Mouse (Mus musculus) erythroblast, embryonic 14.5 days (primary cell): ENCODE results near the gene Cp.
"Not testable (repeated sequence)": the region's sequence is repeated elsewhere in the genome, so short reads cannot be mapped to it uniquely, and the experiment has no call there.

Experiments
- GATA1 ChIP-seq: IDR thresholded peaks from 2 replicates; pipeline ENCODE4 v1.6.1; 2012; ENCODE audit warnings: low read length, inconsistent platforms, mixed read lengths
- TAL1 ChIP-seq: IDR thresholded peaks from 3 replicates; pipeline ENCODE4 v1.6.1; 2012; ENCODE audit warnings: low read length, inconsistent platforms, mixed read lengths

GRCm38 (mm10) chr3:20044736-20045135, 87.9 kb downstream of the Cp start:
- TF ChIP-seq GATA1, TAL1: not testable (repeated sequence)
